Mouse (Mus musculus) c-Kit-positive CD71-negative TER-119-negative erythroid progenitor cells, embryonic 14.5 days (primary cell): ENCODE measurements around the gene Ranbp3l.

Experiments
- DNase-seq: peaks from one replicate; pipeline ENCODE4 v3.0.0-alpha.2; 2013; ENCODE audit warnings: low read depth

Gene Ranbp3l

GRCm38 (mm10) chr15:9070912-9071555 lies 103.3 kb downstream of the Ranbp3l start, which contains the start of gene Nadk2:
Nadk2 (plus strand) TSS chr15:9071260.
- DNase-seq = peak; percentile 98

- DNase-seq = no peak
These were observed 104.1 kb downstream of the Ranbp3l start for GRCm38 (mm10) chr15:9071556-9072544.

GRCm38 (mm10) chr15:9072630-9073029 lies 104.9 kb downstream of the Ranbp3l start:
- DNase-seq = no peak

- DNase-seq = no peak
These were observed 105.4 kb downstream of the Ranbp3l start for GRCm38 (mm10) chr15:9073067-9073608.

DNA sequence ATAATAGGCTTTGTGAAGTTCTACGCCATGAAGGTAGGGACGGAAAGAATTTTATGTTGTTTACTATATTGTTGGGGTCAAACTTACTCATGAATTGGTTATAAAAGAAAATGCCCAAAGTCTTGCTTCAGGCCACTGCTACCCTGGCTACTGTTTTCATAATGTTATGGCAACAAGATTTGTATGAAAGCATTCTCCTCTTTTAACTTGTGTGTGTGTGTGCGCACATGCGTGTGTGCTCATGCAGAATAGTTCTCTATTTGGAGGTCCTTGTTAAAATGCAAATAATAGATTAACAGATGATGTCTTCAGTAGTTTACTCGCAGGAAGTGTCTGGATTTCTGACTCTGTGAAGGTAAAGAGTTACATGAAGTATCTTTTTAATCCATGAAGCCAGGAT lies 105.9 kb downstream of the Ranbp3l start:
- DNase-seq = no peak

- no peak for DNase-seq
These were observed 106.4 kb downstream of the Ranbp3l start for GRCm38 (mm10) chr15:9074139-9074538.

- DNase-seq = peak; percentile 58
These were observed 106.9 kb downstream of the Ranbp3l start for GRCm38 (mm10) chr15:9074671-9075070.

- DNase-seq = no peak
These were observed 108.0 kb downstream of the Ranbp3l start for GRCm38 (mm10) chr15:9075608-9076200.

GRCm38 (mm10) chr15:9078481-9079300 lies 110.9 kb downstream of the Ranbp3l start:
- DNase-seq = no peak

DNA sequence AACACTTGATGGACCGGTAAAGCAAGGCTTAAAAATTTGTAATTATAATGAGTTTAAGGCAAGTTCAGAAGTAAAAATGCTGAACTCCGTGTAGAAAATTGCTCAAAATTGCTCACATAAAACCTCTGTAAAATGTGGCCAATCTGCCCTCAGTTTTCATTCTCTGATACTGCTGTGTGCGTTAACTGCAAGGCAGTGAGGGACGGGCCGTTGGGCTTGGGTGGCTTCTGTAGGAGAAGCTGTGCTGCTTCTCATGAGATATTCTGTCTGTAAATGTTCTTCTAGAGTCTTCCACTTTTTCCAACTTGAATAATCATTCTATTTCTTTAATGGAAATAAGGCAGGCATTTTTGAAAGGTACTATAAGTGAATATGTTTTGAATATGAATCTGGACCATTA lies 111.9 kb downstream of the Ranbp3l start:
- no peak for DNase-seq

DNA sequence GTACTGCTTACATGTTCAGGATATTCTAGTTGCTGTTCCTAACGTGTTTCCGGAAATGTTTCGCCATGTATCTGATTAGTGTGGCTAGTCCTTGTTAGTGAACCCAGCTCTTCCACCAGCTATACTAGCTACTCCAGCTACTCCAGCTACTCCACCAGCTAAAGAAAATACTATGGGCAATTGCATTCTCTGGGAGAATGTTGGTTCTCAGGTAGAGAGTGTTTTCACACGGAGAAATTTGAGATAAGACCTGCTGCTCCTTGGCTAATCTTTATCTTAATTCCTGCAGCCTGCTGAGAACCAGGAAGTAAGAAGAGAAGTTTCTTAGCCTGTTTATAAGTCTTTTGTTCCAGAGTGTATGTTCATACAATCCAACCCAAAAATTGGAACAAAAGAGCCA lies 112.5 kb downstream of the Ranbp3l start:
- DNase-seq = no peak

DNA sequence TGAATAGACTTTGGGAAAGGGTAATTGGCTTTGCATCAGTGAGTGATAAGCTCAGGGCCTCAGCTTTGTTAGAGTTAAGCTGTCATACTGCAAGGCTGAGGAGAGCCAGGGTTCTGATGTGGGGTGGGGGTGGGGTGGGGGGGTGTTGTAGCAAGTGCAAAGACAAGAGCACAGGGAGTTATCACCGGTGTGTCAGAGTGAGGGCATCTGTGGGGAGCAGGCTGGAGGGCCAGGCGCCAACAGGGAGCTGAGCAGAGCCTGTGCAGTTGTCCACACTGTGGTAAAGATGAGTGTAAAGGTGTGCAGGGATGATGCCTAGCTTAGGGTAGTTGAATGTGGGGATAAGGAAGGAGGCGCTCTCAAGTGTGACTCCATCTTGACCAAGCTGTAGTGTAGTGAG lies 113.5 kb downstream of the Ranbp3l start:
- DNase-seq = no peak

DNA sequence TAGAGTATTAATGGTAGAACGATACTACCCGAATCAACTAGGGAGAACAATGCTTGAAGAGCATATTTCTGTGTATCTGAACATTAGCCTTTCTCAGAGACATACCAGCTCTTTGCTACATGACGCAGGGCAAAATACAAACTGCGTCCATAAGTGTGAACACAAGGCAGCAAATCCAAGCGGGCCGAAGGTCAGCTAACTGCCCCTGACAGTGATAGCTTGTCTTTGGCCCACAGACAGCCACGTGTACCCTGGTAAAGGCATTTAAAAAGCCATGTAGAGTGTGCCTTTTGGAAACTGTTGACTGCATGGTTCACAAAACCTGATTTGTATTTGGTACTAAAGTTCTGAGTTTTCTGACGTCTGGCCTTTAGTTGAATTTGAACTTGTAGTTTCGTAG lies 115.0 kb downstream of the Ranbp3l start:
- DNase-seq = no peak

- no peak for DNase-seq
These were observed 119.1 kb downstream of the Ranbp3l start for GRCm38 (mm10) chr15:9086813-9087212.

GRCm38 (mm10) chr15:9087421-9087820 lies 119.7 kb downstream of the Ranbp3l start:
- no peak for DNase-seq

- DNase-seq = no peak
These were observed 120.3 kb downstream of the Ranbp3l start for GRCm38 (mm10) chr15:9087895-9088682.

- no peak for DNase-seq
These were observed 120.9 kb downstream of the Ranbp3l start for GRCm38 (mm10) chr15:9088683-9089072.

DNA sequence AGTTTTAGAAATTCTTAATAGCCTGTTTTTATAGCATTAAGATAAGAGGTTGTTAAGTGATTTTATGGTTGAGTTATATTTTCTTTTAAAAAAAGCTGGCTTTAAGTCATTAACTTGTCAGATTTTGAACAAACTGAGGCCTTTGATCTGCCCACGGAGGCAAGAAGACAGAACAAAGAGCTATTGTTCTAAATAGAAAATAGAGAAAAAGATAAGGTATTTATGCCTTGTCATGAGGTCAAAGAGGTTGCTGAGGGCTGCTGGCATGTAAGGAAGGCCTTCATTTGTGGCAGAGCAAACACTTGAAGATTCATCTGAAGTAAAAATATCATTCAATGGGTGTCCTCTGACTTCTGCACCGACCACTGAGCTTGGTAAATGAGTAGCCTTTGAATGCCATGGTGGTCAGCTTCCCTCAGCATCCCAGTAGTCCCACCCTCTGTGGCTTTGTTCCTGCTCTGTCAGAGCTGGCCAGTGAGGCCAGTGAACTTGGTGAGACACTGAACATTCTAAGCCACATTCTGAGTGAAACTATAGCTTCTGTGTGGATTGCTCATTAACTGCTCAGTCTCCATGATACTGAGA lies 121.5 kb downstream of the Ranbp3l start:
- no peak for DNase-seq

DNA sequence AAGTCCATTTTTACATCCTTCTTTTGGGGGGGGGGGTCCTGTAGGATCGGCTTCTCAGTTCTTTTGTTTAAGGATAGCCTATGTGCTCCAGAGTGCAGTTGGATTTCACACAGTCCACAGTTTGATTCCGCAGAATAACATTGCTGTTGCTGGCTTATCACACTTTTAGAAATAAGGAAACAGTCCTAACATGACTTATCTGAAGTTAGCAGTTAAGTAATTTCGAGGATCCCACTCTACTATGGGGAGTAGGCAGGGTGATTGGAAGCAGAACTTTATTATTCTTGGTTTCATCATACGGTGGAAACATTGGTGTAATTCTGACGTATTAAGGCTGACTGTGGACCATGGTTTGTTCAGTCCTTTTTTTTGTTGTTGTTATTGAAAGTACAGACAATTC lies 122.9 kb downstream of the Ranbp3l start:
- DNase-seq = no peak

GRCm38 (mm10) chr15:9093598-9094365 lies 126.0 kb downstream of the Ranbp3l start:
- DNase-seq = no peak
